Mouse (Mus musculus) heart, postnatal 25 days (tissue): ENCODE data around the gene Zfp239. TPM values are rescaled to one million over a fixed set of nuclear protein-coding genes. Genes with fewer than 3 reads are reported as not detected.
A peak's percentile ranks its signal among the peaks of the same experiment; 100 is the strongest.
"Not testable (repeated sequence)": the region's sequence is repeated elsewhere in the genome, so short reads cannot be mapped to it uniquely, and the experiment has no call there.

Experiments
- DNase-seq: peaks from one replicate; pipeline ENCODE4 v3.0.0; 2022; ENCODE audit warnings: low spot score
- intact Hi-C: fragments of 180-260 bp; cut with DNase I; formaldehyde crosslinking; loops from one replicate; pipeline ENCODE4 v1.15.1; 2025
- total RNA-seq, 2 experiments: library from RNA; stranded (reverse); gene quantifications; 2 replicates each; pipeline ENCODE4 v1.2.3; 2021

The Zfp239 gene
- total RNA-seq, result under 1 TPM; 0.16 to 0.25 TPM

DNA sequence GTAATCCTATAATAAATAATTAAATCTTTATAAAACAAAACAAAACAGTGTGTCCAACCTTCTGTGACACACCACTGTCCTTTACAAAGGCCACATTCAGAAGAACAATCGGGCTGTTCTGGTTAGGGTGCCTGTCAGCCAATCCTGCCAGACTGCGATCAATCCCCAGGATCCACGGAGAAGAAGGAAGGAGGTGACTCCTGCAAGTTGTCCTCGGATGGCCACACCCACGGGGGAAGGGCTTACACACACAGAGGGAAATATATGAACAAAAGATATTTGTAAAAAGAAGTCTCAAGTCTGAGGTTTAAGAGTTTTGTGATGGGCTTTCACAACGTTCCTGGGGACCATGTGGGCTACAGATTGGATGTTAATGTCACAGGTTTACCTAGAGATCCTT is at the start of gene Zfp239:
Zfp239 (plus strand) TSS at position 253 of the 400 bp plus-strand sequence.
- DNase-seq, result no peak
- intact Hi-C loops, result no loop called here

DNA sequence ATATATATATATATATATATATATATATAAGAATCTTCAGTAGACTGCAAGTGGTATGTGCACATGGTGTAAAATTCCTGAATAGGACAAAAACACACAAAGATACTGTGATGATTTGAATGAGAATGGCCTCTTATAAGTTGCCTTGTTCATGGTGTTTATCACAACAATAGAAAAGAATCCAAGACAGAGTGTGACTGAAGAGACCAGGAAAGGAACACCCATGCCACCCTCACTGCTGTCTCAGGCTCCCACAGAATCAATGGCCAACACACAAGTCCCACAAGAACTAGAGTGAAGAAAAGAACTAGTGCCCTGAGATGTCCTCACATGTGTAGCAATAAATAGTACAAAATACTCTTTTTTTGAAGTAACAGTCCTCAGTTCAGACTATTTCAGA is 47.2 kb upstream of the Zfp239 start:
- no peak for DNase-seq
- intact Hi-C loops, result no loop called here

DNA sequence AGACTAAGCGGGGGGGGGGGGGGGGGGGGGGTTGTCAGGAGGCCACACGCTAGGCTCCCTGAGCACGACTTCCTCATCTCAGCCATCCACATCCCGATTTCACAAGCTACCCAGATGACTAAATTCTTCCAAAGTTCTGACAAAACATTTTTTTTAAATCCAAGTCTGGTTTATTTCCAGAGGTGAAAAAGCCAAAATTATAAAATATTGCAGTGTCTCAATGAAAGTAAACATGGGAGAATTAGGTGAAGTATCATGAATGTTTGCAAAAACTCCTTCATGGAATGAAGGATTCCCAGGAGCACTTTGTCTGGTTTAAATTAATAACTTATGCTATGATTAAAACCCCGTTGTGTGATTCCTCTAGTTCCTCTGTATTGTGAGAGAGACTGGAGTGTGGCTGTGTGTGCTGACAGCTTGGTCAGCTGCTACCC is 44.8 kb upstream of the Zfp239 start:
- no peak for DNase-seq
- intact Hi-C loops, result no loop called here

DNA sequence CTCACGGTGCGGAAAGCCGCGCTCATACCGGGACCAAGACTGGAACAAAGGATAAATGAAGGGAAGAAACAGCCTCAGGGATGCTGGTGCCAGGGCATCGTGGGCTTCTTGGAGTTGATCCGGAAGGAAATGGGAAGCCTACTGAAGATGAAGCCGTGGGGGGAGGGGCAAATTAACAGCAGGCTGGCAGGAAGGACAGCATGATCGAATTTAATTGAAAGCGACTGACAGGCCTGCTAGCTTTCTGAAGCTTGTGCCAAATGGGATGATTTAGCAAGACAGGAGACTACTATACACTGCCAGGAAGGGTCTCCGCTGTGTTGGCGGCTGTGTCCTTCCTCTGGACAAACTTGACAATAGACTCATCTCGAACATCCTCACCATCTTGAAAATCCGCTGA is 41.6 kb upstream of the Zfp239 start:
- intact Hi-C loops, result loop anchor here (10.0 kb wide), 2 partner anchors 856 to 1166 kb away; partner anchors contain the start of gene Depp1
- no peak for DNase-seq

DNA sequence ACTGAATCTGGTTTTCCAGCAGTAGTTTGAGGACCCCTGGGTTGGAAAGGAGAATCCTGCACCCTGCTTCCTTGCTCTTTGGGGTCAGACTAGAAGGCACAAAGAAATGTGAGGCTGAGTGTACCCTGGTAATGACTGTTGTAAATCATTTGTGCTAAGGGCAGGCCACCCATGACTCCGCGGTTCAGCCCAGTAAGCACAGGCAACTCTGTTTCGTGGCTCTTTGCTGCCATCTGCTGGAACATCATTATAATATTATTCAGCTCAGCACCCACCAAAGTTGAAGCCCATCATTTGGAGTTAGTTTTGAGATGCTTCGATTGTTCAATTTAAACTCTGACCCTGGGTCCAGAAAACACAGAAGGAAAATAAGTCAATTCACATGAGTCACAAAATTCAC is 36.5 kb upstream of the Zfp239 start:
- DNase-seq, result no peak
- intact Hi-C loops, result loop anchor here (1.0 to 10.0 kb wide), 5 partner anchors 138 to 1171 kb away; partner anchors contain the start of gene Depp1

GRCm38 (mm10) chr6:117828273-117828672 is 33.6 kb upstream of the Zfp239 start:
- intact Hi-C loops, result loop anchor here (1.0 to 10.0 kb wide), 4 partner anchors 70 to 1173 kb away; partner anchors contain the start of gene Depp1
- no peak for DNase-seq

DNA sequence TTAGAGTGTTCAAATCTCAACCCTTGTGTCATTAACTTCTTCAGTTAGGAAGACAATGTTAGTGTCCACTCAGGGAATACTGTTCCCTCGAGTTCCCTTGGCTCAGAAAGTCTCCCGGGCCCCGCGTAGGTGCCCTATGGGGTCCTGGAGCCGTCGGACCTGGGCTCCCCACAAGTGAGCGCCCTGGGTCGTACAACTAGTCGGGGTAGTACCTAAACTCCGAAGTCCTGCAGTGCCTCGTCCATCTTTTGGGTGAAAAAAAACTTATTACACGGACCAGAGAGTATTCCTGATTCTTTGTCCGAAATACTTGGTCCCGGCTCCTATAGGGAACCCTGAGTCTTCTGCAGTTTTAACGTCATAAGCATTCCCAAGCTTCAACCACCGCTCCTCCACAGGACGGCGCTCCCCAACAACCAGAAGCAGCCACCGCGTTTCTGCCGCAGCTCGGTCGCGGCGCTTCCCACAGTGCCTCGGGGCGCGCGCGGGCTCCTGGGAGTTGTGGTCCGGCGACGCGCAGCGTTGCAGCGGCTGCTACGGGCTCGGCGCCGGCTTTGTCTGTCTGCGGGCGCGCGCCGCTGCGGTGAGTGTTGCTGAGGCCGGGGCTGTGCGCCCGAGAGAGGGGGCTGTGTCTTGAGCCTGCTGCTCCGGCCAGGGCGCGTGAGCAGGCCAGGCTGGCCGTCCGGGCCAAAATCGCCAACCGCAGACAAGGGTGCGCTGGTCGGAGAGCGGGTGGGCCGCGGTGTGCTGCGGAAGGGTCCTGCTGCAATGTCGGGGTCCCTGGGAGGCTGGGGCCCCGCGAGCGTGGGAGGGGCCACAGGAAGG is 21.0 kb upstream of the Zfp239 start, which contains the start of gene Zfp637:
Zfp637 (plus strand) TSS at position 495 of the 825 bp plus-strand sequence.
- peak; percentile 82 for DNase-seq
- intact Hi-C loops, result loop anchor here (5.0 kb wide), 1 partner anchor 81 kb away; no protein-coding TSS in a partner anchor

- DNase-seq, result no peak
- intact Hi-C loops, result loop anchor here (5.0 kb wide), 1 partner anchor 81 kb away; no protein-coding TSS in a partner anchor
Measured at GRCm38 (mm10) chr6:117841511-117841955, 20.4 kb upstream of the Zfp239 start.

DNA sequence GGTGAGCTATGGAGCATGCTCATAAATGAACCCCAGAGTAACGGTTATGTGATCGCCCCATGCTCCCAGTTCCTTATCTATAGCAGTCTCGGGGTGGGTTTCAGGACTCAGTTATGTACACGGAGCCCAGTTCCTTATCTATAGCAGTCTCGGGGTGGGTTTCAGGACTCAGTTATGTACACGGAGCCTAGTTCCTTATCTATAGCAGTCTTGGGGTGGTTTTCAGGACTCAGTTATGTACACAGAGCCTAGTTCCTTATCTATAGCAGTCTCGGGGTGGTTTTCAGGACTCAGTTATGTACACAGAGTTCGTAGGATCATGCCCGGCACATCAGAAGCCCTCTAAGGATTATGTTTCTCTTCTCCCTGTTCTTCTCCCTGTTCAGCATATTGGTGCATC is 17.3 kb upstream of the Zfp239 start:
- no peak for DNase-seq
- intact Hi-C loops, result loop anchor here (5.0 kb wide), 1 partner anchor 78 kb away; no protein-coding TSS in a partner anchor

- DNase-seq, intact Hi-C loops: not testable (repeated sequence)
Measured at GRCm38 (mm10) chr6:117846671-117847070, 15.2 kb upstream of the Zfp239 start.

DNA sequence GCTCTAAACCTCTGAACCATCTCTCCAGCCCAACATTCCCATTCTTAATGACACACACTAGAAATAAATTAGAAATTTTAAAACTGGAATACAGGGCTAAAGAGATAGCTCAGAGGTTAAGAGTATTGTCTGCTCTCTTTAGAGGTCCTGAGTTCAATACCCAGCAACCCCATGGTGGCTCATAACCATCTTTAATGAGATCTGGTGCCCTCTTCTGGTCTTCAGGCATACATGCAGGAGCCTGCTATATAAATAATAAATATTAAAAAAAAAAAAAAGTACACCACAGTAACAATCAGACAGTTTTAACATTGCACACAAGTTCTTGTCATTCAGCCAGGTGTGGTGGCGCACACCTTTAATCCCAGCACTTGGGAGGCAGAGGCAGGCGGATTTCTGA is 14.1 kb upstream of the Zfp239 start:
- no peak for DNase-seq
- intact Hi-C loops, result no loop called here

GRCm38 (mm10) chr6:117848577-117848976 is 13.3 kb upstream of the Zfp239 start:
- intact Hi-C loops, result no loop called here
- DNase-seq, result no peak

GRCm38 (mm10) chr6:117851747-117852146 is 10.2 kb upstream of the Zfp239 start:
- no peak for DNase-seq
- intact Hi-C loops, result no loop called here

GRCm38 (mm10) chr6:117857990-117858389 is 3.9 kb upstream of the Zfp239 start:
- DNase-seq, result no peak
- intact Hi-C loops, result no loop called here

DNA sequence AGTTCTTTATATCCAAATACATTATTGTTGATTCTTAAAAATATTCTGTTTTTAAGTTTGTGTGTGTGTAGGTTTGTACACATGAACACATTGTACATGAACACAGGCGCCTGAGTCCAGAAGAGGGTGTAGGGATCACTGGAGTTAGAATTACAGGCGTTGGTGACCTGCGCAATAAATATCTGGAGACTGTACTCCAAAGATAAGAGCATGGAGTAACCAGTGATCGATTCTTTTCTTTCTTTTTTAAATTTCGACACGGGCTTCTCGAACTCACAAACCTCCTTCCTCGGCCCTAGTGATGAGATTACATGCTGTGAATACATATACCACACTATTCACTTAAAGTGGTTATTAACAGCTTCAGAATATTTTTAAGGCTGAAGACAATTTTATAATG is 565 bp downstream of the Zfp239 start:
- DNase-seq, result no peak
- intact Hi-C loops, result no loop called here

- no peak for DNase-seq
- intact Hi-C loops, result no loop called here
Measured at GRCm38 (mm10) chr6:117862899-117863620, 1.2 kb downstream of the Zfp239 start.

DNA sequence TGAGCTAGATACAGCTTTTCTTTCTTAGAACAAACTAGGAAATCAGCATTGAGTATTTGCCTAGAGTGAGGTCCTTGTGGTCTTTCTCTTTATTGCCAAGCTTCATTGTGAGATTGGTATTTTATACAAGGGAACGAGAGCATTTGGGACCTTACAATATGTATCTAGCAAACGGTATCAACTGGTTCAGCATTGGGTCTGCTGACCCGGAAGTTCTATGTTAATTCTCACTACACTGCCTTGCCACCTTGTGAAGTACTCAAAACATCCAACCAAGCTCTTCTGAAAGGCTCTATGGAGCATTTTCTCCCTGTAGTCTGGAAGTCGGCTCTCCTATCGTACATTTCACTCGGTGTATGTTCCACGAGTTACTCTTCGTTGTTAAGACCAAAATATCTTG is 1.9 kb downstream of the Zfp239 start:
- intact Hi-C loops, result no loop called here

DNA sequence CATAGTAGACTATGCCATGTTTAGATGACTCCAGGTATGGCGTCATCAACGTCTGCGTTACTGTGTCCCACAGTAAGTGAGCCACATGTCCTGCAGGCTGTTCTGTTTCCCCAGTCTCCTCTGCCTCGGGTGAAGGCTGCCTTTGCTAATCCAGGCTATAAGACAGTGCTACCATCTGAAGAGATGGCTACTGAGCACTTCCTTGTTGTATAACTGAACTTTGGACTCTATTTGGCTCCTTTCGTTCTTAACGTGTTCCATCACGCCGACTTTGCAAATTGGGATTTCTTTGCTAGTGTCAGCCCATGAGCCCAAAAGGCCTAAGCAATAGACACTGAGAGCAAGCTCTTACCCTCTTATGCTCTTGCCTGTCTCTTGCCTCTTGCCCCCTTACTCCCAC is 6.3 kb downstream of the Zfp239 start:
- DNase-seq, result no peak
- intact Hi-C loops, result no loop called here

More for the DNA sequence above, 1.9 kb downstream of the Zfp239 start:
- DNase-seq, result no peak

DNA sequence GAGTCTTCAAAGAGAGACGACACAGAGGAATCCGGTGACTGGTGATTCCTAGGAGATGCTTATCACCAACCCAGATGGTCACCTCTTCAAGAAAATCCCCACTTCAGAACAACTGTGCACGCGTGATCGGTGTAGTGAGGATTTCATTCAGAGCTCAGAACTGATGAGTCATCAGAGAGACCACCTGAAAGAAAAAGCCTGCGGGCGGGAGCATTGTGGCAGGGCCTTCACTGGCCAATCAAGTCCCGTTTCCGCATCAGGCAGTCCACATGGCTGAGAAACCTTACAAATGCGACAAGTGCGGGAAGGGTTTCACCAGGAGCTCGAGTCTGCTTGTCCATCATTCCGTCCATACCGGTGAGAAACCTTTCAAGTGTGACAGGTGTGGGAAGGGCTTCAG is 9.1 kb downstream of the Zfp239 start:
- intact Hi-C loops, result no loop called here
- no peak for DNase-seq

DNA sequence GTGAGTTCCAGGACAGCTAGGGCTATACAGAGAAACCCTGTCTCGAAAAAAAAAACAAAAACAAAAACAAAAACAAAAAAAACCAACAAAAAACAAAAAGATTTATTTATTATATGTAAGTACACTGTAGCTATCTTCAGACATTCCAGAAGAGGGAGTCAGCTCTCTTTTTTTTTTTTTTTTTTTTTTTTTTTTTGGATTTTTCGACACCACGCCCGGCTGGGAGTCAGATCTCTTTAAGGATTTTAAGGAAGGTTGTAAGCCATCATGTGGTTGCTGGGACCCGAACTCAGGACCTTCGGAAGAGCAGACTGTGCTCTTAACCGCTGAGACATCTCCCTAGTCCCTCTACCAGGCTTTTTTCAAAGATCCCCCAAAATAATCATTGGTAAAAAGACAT is 11.6 kb downstream of the Zfp239 start:
- DNase-seq, intact Hi-C loops: not testable (repeated sequence)
